Mouse (Mus musculus): ENCODE data around the gene Ccpg1. TPM values are rescaled to one million over a fixed set of nuclear protein-coding genes. Genes with fewer than 3 reads are reported as not detected.

The Ccpg1 gene
- polyA plus RNA-seq, 1 experiment, result 70.8 TPM

- Histone ChIP-seq H3K27ac (ENCODE audit: insufficient read depth, low read length) (peak overlapping the region; percentile 62), H3K4me3 (ENCODE audit: insufficient read depth, low read length) (peak overlapping the region; percentile 51), H3K4me1 (ENCODE audit: control insufficient read depth, insufficient read depth, low read length) (peaks cover 2% of the 10 kb centered on the region)
- TF ChIP-seq CTCF (IDR thresholded peaks at IDR 0.05; ENCODE audit: extremely low read depth, insufficient read depth, low read length) (no peak), POLR2A (IDR thresholded peaks at IDR 0.05; ENCODE audit: extremely low read depth, insufficient read depth, low read length) (peak; percentile 52; the same call in 1 of the 2 replicates)
These were observed 54.2 kb downstream of the Ccpg1 start for GRCm38 (mm10) chr9:73039222-73039945.

- H3K27ac ChIP-seq (ENCODE audit: insufficient read depth, low read length), result peak within 1 kb of the TSS; percentile 62
- peaks cover 2% of the 10 kb centered on the region for H3K4me1 ChIP-seq (ENCODE audit: control insufficient read depth, insufficient read depth, low read length)
- TF ChIP-seq POLR2A (IDR thresholded peaks at IDR 0.05; ENCODE audit: extremely low read depth, insufficient read depth, low read length), result no peak
- no peak for TF ChIP-seq CTCF (IDR thresholded peaks at IDR 0.05; ENCODE audit: extremely low read depth, insufficient read depth, low read length)
- peak within 1 kb of the TSS; percentile 51 for H3K4me3 ChIP-seq (ENCODE audit: insufficient read depth, low read length)
These were observed 54.9 kb downstream of the Ccpg1 start, which contains the start of gene Pigb for GRCm38 (mm10) chr9:73040080-73040479. TSS of gene Pigb (minus strand) at chr9:73040378.

GRCm38 (mm10) chr9:73044146-73045079 lies 59.2 kb downstream of the Ccpg1 start, which contains the start of gene Rab27a:
TSS of gene Rab27a (plus strand) at chr9:73044854.
- Histone ChIP-seq H3K27ac (ENCODE audit: insufficient read depth, low read length) (no peak within 1 kb of the TSS; the same call in 1 of the 2 replicates), H3K4me1 (ENCODE audit: control insufficient read depth, insufficient read depth, low read length) (peaks cover 2% of the 10 kb centered on the region), H3K4me3 (ENCODE audit: insufficient read depth, low read length) (peak within 1 kb of the TSS; percentile 47)
- TF ChIP-seq POLR2A (IDR thresholded peaks at IDR 0.05; ENCODE audit: extremely low read depth, insufficient read depth, low read length) (0 out of 2 replicates have a peak, but pooled peaks have one; percentile 18), CTCF (IDR thresholded peaks at IDR 0.05; ENCODE audit: extremely low read depth, insufficient read depth, low read length) (peak; percentile 90)

- TF ChIP-seq POLR2A (IDR thresholded peaks at IDR 0.05; ENCODE audit: extremely low read depth, insufficient read depth, low read length) (no peak), CTCF (IDR thresholded peaks at IDR 0.05; ENCODE audit: extremely low read depth, insufficient read depth, low read length) (no peak)
- Histone ChIP-seq H3K4me3 (ENCODE audit: insufficient read depth, low read length) (peak overlapping the region; percentile 47), H3K4me1 (ENCODE audit: control insufficient read depth, insufficient read depth, low read length) (no peaks in the 10 kb centered on the region; the same call in 1 of the 2 replicates), H3K27ac (ENCODE audit: insufficient read depth, low read length) (no peak overlapping the region)
These were observed 60.0 kb downstream of the Ccpg1 start for GRCm38 (mm10) chr9:73045204-73045603.

- Histone ChIP-seq H3K4me1 (ENCODE audit: control insufficient read depth, insufficient read depth, low read length) (no peaks in the 10 kb centered on the region; the same call in 1 of the 2 replicates), H3K4me3 (ENCODE audit: insufficient read depth, low read length) (peak overlapping the region; percentile 47), H3K27ac (ENCODE audit: insufficient read depth, low read length) (no peak overlapping the region)
- TF ChIP-seq CTCF (IDR thresholded peaks at IDR 0.05; ENCODE audit: extremely low read depth, insufficient read depth, low read length) (no peak), POLR2A (IDR thresholded peaks at IDR 0.05; ENCODE audit: extremely low read depth, insufficient read depth, low read length) (no peak)
These were observed 60.5 kb downstream of the Ccpg1 start for GRCm38 (mm10) chr9:73045711-73046110.

- no peak for TF ChIP-seq POLR2A (IDR thresholded peaks at IDR 0.05; ENCODE audit: extremely low read depth, insufficient read depth, low read length)
- TF ChIP-seq CTCF (IDR thresholded peaks at IDR 0.05; ENCODE audit: extremely low read depth, insufficient read depth, low read length), result no peak
- Histone ChIP-seq H3K27ac (ENCODE audit: insufficient read depth, low read length) (no peak overlapping the region), H3K4me1 (ENCODE audit: control insufficient read depth, insufficient read depth, low read length) (no peaks in the 10 kb centered on the region; the same call in 1 of the 2 replicates), H3K4me3 (ENCODE audit: insufficient read depth, low read length) (no peak overlapping the region)
These were observed 62.7 kb downstream of the Ccpg1 start for GRCm38 (mm10) chr9:73047906-73048305.

- TF ChIP-seq POLR2A (IDR thresholded peaks at IDR 0.05; ENCODE audit: extremely low read depth, insufficient read depth, low read length) (no peak), CTCF (IDR thresholded peaks at IDR 0.05; ENCODE audit: extremely low read depth, insufficient read depth, low read length) (no peak)
- Histone ChIP-seq H3K27ac (ENCODE audit: insufficient read depth, low read length) (no peak overlapping the region), H3K4me1 (ENCODE audit: control insufficient read depth, insufficient read depth, low read length) (no peaks in the 10 kb centered on the region; the same call in 1 of the 2 replicates), H3K4me3 (ENCODE audit: insufficient read depth, low read length) (no peak overlapping the region)
These were observed 63.7 kb downstream of the Ccpg1 start for GRCm38 (mm10) chr9:73048927-73049326.

GRCm38 (mm10) chr9:73049833-73050232 lies 64.6 kb downstream of the Ccpg1 start:
- Histone ChIP-seq H3K4me1 (ENCODE audit: control insufficient read depth, insufficient read depth, low read length) (no peaks in the 10 kb centered on the region), H3K4me3 (ENCODE audit: insufficient read depth, low read length) (no peak overlapping the region), H3K27ac (ENCODE audit: insufficient read depth, low read length) (no peak overlapping the region)
- TF ChIP-seq POLR2A (IDR thresholded peaks at IDR 0.05; ENCODE audit: extremely low read depth, insufficient read depth, low read length), result no peak
- no peak for TF ChIP-seq CTCF (IDR thresholded peaks at IDR 0.05; ENCODE audit: extremely low read depth, insufficient read depth, low read length)

GRCm38 (mm10) chr9:73050606-73051005 lies 65.4 kb downstream of the Ccpg1 start:
- Histone ChIP-seq H3K4me3 (ENCODE audit: insufficient read depth, low read length) (no peak overlapping the region), H3K27ac (ENCODE audit: insufficient read depth, low read length) (no peak overlapping the region), H3K4me1 (ENCODE audit: control insufficient read depth, insufficient read depth, low read length) (no peaks in the 10 kb centered on the region)
- TF ChIP-seq POLR2A (IDR thresholded peaks at IDR 0.05; ENCODE audit: extremely low read depth, insufficient read depth, low read length), result no peak
- TF ChIP-seq CTCF (IDR thresholded peaks at IDR 0.05; ENCODE audit: extremely low read depth, insufficient read depth, low read length), result no peak
